Comparison of ENCODE assay signal across 27 mouse cellular contexts in the genomic region with DNA sequence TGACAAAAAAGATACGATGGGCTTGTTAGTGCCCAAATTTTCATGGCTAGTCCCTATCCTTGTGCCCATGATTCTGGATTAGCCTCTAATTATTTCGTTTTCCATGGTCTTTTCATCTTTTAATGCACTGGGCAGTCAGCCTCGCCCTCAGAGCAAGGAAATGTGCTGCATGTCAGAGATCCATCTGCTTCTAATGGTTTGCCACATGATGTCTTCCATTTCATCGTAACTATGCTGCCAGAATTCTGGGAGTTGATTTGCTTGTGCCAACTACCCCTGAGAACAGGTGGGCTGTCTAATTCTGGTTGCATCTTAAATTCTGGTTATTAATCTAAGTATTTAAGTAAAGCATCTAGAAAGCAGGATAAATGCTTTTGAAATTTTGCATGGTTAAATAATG.
DNase-seq lines count a peak whose midpoint lies in the region; ATAC-seq and TF ChIP-seq lines count a peak whose summit lies in the region.
"Had no signal": no experiment of that assay in that cellular context is flagged by ENCODE, and none has a peak within 500 bp of the region (broad histone marks: within the 10 kb centered on the region; RNA-seq: fewer than 3 reads in every experiment).

No protein-coding gene starts in this region.

- H3K9me3 ChIP-seq in forebrain, embryonic 15.5 days: no peaks in the 10 kb centered on the region
- no peaks in the 10 kb centered on the region for H3K9me3 ChIP-seq in forebrain, embryonic 11.5 days (ENCODE audit: control insufficient read depth, low read length)
- no peaks in the 10 kb centered on the region for H3K9me3 ChIP-seq in midbrain, postnatal 0 days (ENCODE audit: low read length)
- H3K9me3 ChIP-seq in midbrain, embryonic 14.5 days (ENCODE audit: control insufficient read depth, low read length): no peaks in the 10 kb centered on the region
- H3K9me3 ChIP-seq: embryonic facial prominence, embryonic 12.5 days; embryonic facial prominence, embryonic 15.5 days; forebrain, embryonic 12.5 days; heart, embryonic 15.5 days had no signal

- WGBS in forebrain, embryonic 15.5 days: 58% methylated on average over 4 of the region's 4 CpGs
- 70% methylated on average over 4 of the region's 4 CpGs for WGBS in forebrain, embryonic 11.5 days
- WGBS in midbrain, postnatal 0 days: 62% methylated on average over 4 of the region's 4 CpGs
- 70% methylated on average over 4 of the region's 4 CpGs for WGBS in midbrain, embryonic 14.5 days

- no peak overlapping the region for H3K4me2 ChIP-seq in forebrain, embryonic 15.5 days (replicated peaks)
- no peak overlapping the region for H3K4me2 ChIP-seq in forebrain, embryonic 11.5 days (ENCODE audit: low read depth, low read length, severe bottlenecking)
- no peak overlapping the region for H3K4me2 ChIP-seq in midbrain, postnatal 0 days (ENCODE audit: low read depth, low read length, poor library complexity, severe bottlenecking)
- no peak overlapping the region for H3K4me2 ChIP-seq in midbrain, embryonic 14.5 days (ENCODE audit: low read length)
- H3K4me2 ChIP-seq: embryonic facial prominence, embryonic 12.5 days; embryonic facial prominence, embryonic 15.5 days; forebrain, embryonic 12.5 days; heart, embryonic 12.5 days; heart, embryonic 15.5 days; hindbrain, embryonic 14.5 days had no signal

- H3K36me3 ChIP-seq in forebrain, embryonic 15.5 days: no peaks in the 10 kb centered on the region
- H3K36me3 ChIP-seq in forebrain, embryonic 11.5 days (ENCODE audit: control insufficient read depth, insufficient read depth, low read length): no peaks in the 10 kb centered on the region
- H3K36me3 ChIP-seq in midbrain, postnatal 0 days (ENCODE audit: insufficient read depth, low read length): no peaks in the 10 kb centered on the region
- no peaks in the 10 kb centered on the region for H3K36me3 ChIP-seq in midbrain, embryonic 14.5 days (ENCODE audit: control insufficient read depth, insufficient read depth, low read length)
- H3K36me3 ChIP-seq: embryonic facial prominence, embryonic 12.5 days; embryonic facial prominence, embryonic 15.5 days; forebrain, embryonic 12.5 days; G1E; heart, embryonic 12.5 days; heart, embryonic 15.5 days; hindbrain, embryonic 10.5 days had no signal

- H3K27ac ChIP-seq in forebrain, embryonic 15.5 days (replicated peaks): 0 out of 2 replicates have a peak overlapping the region, but pooled peaks have one; percentile 27
- H3K27ac ChIP-seq in forebrain, embryonic 11.5 days (ENCODE audit: low read depth, low read length): no peak overlapping the region
- no peak overlapping the region for H3K27ac ChIP-seq in midbrain, postnatal 0 days (ENCODE audit: low read depth, low read length)
- H3K27ac ChIP-seq in midbrain, embryonic 14.5 days (replicated peaks; ENCODE audit: low read depth, low read length): no peak overlapping the region
- H3K27ac ChIP-seq: embryonic facial prominence, embryonic 12.5 days; embryonic facial prominence, embryonic 15.5 days; forebrain, embryonic 12.5 days; heart, embryonic 15.5 days; hindbrain, embryonic 10.5 days; hindbrain, embryonic 14.5 days had no signal

- no peak for ATAC-seq in forebrain, embryonic 15.5 days (replicated peaks)
- no peak for ATAC-seq in forebrain, embryonic 11.5 days (replicated peaks; ENCODE audit: low FRiP score)
- ATAC-seq in midbrain, postnatal 0 days (ENCODE audit: low FRiP score): no peak
- ATAC-seq in midbrain, embryonic 14.5 days (ENCODE audit: low FRiP score, low TSS enrichment): no peak
- ATAC-seq: intestine, postnatal 0 days; Patski had no signal

- peak; percentile 41 to 74 for DNase-seq in cerebellum, postnatal 14 days
- DNase-seq in cerebellum, adult 18-20 months: no peak
- DNase-seq in forebrain, embryonic 11.5 days (ENCODE audit: low spot score): no peak
- DNase-seq in midbrain, postnatal 0 days (ENCODE audit: low spot score): peak; percentile 46
- DNase-seq in midbrain, embryonic 14.5 days: no peak
- DNase-seq: adrenal gland, postnatal 10 days; adrenal gland, postnatal 36 days; B cell, adult 2 months; cerebellum, adult 11 months; cerebellum, adult 8-10 months; gastrocnemius, postnatal 25 days; heart, adult 18-20 months; heart, postnatal 10 days; heart, postnatal 36 days; kidney, adult 2 months had no signal

- H3K4me1 ChIP-seq in forebrain, embryonic 15.5 days: no peaks in the 10 kb centered on the region
- H3K4me1 ChIP-seq in forebrain, embryonic 11.5 days (replicated peaks; ENCODE audit: control insufficient read depth, insufficient read depth, low read length): no peaks in the 10 kb centered on the region
- H3K4me1 ChIP-seq in midbrain, postnatal 0 days (ENCODE audit: insufficient read depth, low read length): no peaks in the 10 kb centered on the region
- H3K4me1 ChIP-seq in midbrain, embryonic 14.5 days (ENCODE audit: control insufficient read depth, insufficient read depth, low read length): no peaks in the 10 kb centered on the region
- H3K4me1 ChIP-seq: embryonic facial prominence, embryonic 12.5 days; embryonic facial prominence, embryonic 15.5 days; forebrain, embryonic 12.5 days; heart, embryonic 12.5 days; heart, embryonic 15.5 days; hindbrain, embryonic 10.5 days had no signal

- H3K4me3 ChIP-seq in forebrain, embryonic 15.5 days: no peak overlapping the region
- no peak overlapping the region for H3K4me3 ChIP-seq in forebrain, embryonic 11.5 days (ENCODE audit: low read depth, low read length)
- no peak overlapping the region for H3K4me3 ChIP-seq in midbrain, postnatal 0 days (ENCODE audit: low read depth, low read length)
- no peak overlapping the region for H3K4me3 ChIP-seq in midbrain, embryonic 14.5 days (replicated peaks; ENCODE audit: low read depth, low read length)
- H3K4me3 ChIP-seq: embryonic facial prominence, embryonic 12.5 days; embryonic facial prominence, embryonic 15.5 days; forebrain, embryonic 12.5 days; heart, embryonic 12.5 days; heart, embryonic 15.5 days; hindbrain, embryonic 10.5 days had no signal

- H3K9ac ChIP-seq in forebrain, embryonic 15.5 days (replicated peaks): no peak overlapping the region
- H3K9ac ChIP-seq in forebrain, embryonic 11.5 days (ENCODE audit: low read length): no peak overlapping the region
- H3K9ac ChIP-seq in midbrain, postnatal 0 days (replicated peaks; ENCODE audit: low read length, poor library complexity, severe bottlenecking): no peak overlapping the region
- no peak overlapping the region for H3K9ac ChIP-seq in midbrain, embryonic 14.5 days (replicated peaks; ENCODE audit: low read length)
- H3K9ac ChIP-seq: embryonic facial prominence, embryonic 12.5 days; embryonic facial prominence, embryonic 15.5 days; forebrain, embryonic 12.5 days; heart, embryonic 12.5 days; heart, embryonic 15.5 days; hindbrain, embryonic 14.5 days had no signal

- TF ChIP-seq CTCF in midbrain, postnatal 0 days (IDR thresholded peaks at IDR 0.05): no peak

- H3K27me3 ChIP-seq in forebrain, embryonic 15.5 days: no peaks in the 10 kb centered on the region
- no peaks in the 10 kb centered on the region for H3K27me3 ChIP-seq in forebrain, embryonic 11.5 days (ENCODE audit: control insufficient read depth, insufficient read depth, low read length)
- no peaks in the 10 kb centered on the region for H3K27me3 ChIP-seq in midbrain, postnatal 0 days (ENCODE audit: insufficient read depth, low read length)
- H3K27me3 ChIP-seq in midbrain, embryonic 14.5 days (ENCODE audit: control insufficient read depth, insufficient read depth, low read length): no peaks in the 10 kb centered on the region
- H3K27me3 ChIP-seq: CH12.LX; embryonic facial prominence, embryonic 12.5 days; embryonic facial prominence, embryonic 15.5 days; forebrain, embryonic 12.5 days; heart, embryonic 12.5 days; heart, embryonic 15.5 days; Patski had no signal

Comparison
In these comparisons a context has a peak if more than half of its experiments do, and no peak if none do; other contexts are left out.
1. DNase-seq: peak in cerebellum, postnatal 14 days (2 of 2) and midbrain, postnatal 0 days (single experiment); none in cerebellum, adult 18-20 months (0 of 2), forebrain, embryonic 11.5 days (single experiment) and midbrain, embryonic 14.5 days (single experiment).